Mouse (Mus musculus) cortical plate, adult 2 months (tissue): ENCODE measurements around the gene Tspan32.

Experiments
- CTCF ChIP-seq: fragments of 200-500 bp; IDR thresholded peaks from 2 replicates; pipeline ENCODE4 v1.5.1; 2011; ENCODE audit warnings: mild to moderate bottlenecking, control low read depth, low read length; ENCODE audit not compliant: insufficient read depth; ENCODE audit errors: extremely low read depth
- POLR2A ChIP-seq: fragments of 200-500 bp; IDR thresholded peaks from 2 replicates; pipeline ENCODE4 v1.6.1; 2011; ENCODE audit warnings: mild to moderate bottlenecking, low read length, control low read depth; ENCODE audit not compliant: insufficient read depth; ENCODE audit errors: extremely low read depth

DNA sequence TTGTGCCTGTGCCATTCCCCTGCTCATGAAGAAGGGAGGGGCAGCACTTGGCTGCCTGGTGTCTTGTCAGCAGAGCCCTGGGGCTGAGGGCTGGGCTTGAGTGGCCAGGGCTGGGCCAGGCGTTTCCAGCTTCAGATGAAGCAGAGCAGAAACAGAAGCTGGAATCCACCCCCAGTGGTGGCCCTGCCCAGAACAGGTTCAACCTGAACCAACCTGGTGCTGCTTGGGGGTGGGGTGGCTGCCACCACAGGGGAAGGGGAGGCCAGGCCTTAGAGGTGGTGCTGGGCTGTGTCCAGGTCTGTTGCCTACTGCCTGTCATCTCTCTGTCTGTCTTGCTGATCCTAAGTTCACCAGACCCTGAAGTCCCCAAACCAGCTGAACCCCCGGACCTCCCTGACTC is 48.8 kb upstream of the Tspan32 start:
- no peak for TF ChIP-seq CTCF
- TF ChIP-seq POLR2A, result no peak
